Mouse (Mus musculus): ENCODE data around the gene Ncbp1. TPM values are rescaled to one million over a fixed set of nuclear protein-coding genes. Genes with fewer than 3 reads are reported as not detected.
"Not testable (repeated sequence)": the region's sequence is repeated elsewhere in the genome, so short reads cannot be mapped to it uniquely, and the experiment has no call there.

Ncbp1 gene
- polyA plus RNA-seq, 1 experiment = not detected

DNA sequence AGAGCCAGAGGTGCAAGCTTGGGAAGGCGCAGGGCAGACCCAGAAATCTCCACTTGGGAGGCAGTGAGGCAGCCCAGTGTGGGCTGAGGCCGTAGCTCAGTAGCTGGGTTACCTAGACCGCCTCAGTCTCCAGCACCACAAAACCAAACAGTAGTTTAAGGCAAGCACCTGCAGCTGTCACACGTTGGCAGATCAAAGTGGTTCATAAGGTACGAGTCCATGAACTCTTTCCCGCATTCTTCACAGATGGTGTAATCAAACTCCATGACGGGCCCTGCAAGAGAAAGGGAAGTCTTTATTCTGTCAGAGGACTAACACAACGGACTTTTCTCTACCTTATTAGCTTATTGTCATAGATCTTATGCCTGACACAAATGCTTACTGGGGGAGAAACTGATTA, 47.0 kb downstream of the Ncbp1 start:
- Histone ChIP-seq H3K27ac (ENCODE audit: insufficient read depth, low read depth, low read length) (no peak overlapping the region), H3K4me1 (ENCODE audit: control insufficient read depth, insufficient read depth, low read length) (no peaks in the 10 kb centered on the region), H3K4me3 (ENCODE audit: insufficient read depth, low read depth, low read length) (no peak overlapping the region)
- 72% methylated on average over 8 of the region's 8 CpGs for WGBS
- no peak for TF ChIP-seq POLR2A (IDR thresholded peaks at IDR 0.05; ENCODE audit: insufficient read depth, low read depth, low read length)
- TF ChIP-seq CTCF (IDR thresholded peaks at IDR 0.05; ENCODE audit: insufficient read depth, low read depth, low read length) = no peak

DNA sequence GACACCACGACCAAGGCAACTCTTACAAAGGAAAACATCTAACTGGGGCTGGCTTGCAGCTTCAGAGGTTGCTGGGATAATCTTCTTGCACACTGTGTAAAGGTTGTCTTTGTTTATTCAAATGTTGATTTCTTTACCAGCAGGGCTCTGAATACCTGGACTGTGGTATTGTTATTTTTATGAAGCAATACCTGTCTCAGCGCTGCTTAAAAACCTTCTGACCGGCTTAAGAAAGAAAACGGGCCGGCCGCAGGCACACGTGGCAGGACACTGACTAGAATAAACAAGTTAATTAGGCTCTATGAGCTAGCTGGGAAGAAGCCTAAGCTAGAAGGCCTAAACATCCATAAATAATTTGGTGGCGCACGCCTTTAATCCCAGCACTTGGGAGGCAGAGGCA, 47.5 kb downstream of the Ncbp1 start:
- TF ChIP-seq POLR2A (IDR thresholded peaks at IDR 0.05; ENCODE audit: insufficient read depth, low read depth, low read length) = no peak
- TF ChIP-seq CTCF (IDR thresholded peaks at IDR 0.05; ENCODE audit: insufficient read depth, low read depth, low read length) = no peak
- H3K4me3 ChIP-seq (ENCODE audit: insufficient read depth, low read depth, low read length) = no peak overlapping the region
- WGBS = 68% methylated on average over 9 of the region's 9 CpGs
- H3K4me1 ChIP-seq (ENCODE audit: control insufficient read depth, insufficient read depth, low read length) = no peaks in the 10 kb centered on the region
- no peak overlapping the region for H3K27ac ChIP-seq (ENCODE audit: insufficient read depth, low read depth, low read length)

GRCm38 (mm10) chr4:46186466-46186865, 48.1 kb downstream of the Ncbp1 start:
- WGBS = 64% methylated on average over 3 of the region's 3 CpGs
- no peak for TF ChIP-seq CTCF (IDR thresholded peaks at IDR 0.05; ENCODE audit: insufficient read depth, low read depth, low read length)
- no peak for TF ChIP-seq POLR2A (IDR thresholded peaks at IDR 0.05; ENCODE audit: insufficient read depth, low read depth, low read length)
- no peaks in the 10 kb centered on the region for H3K4me1 ChIP-seq (ENCODE audit: control insufficient read depth, insufficient read depth, low read length)

DNA sequence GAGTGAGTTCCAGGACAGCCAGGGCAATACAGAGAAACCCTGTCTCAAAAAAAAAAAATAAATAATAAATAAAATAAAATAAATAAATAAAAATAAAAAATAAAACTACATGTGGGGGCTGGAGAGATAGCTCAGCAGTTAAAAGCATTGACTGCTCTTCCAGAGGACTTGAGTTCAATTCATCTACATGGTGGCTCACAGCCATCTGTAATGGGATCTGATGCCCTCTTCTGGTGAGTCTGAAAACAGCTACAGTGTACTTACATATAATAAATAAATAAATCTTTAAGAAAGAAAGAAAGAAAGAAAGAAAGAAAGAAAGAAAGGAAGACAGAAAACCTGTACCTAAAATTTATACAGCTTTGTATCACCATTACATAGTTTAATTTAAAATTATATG, 53.6 kb downstream of the Ncbp1 start:
- H3K4me3 ChIP-seq (ENCODE audit: insufficient read depth, low read depth, low read length); H3K27ac ChIP-seq (ENCODE audit: insufficient read depth, low read depth, low read length): not testable (repeated sequence)
- peaks cover 11% of the 10 kb centered on the region for H3K4me1 ChIP-seq (ENCODE audit: control insufficient read depth, insufficient read depth, low read length)

More at GRCm38 (mm10) chr4:46186466-46186865, 48.1 kb downstream of the Ncbp1 start:
- H3K27ac ChIP-seq (ENCODE audit: insufficient read depth, low read depth, low read length) = no peak overlapping the region
- H3K4me3 ChIP-seq (ENCODE audit: insufficient read depth, low read depth, low read length) = no peak overlapping the region

DNA sequence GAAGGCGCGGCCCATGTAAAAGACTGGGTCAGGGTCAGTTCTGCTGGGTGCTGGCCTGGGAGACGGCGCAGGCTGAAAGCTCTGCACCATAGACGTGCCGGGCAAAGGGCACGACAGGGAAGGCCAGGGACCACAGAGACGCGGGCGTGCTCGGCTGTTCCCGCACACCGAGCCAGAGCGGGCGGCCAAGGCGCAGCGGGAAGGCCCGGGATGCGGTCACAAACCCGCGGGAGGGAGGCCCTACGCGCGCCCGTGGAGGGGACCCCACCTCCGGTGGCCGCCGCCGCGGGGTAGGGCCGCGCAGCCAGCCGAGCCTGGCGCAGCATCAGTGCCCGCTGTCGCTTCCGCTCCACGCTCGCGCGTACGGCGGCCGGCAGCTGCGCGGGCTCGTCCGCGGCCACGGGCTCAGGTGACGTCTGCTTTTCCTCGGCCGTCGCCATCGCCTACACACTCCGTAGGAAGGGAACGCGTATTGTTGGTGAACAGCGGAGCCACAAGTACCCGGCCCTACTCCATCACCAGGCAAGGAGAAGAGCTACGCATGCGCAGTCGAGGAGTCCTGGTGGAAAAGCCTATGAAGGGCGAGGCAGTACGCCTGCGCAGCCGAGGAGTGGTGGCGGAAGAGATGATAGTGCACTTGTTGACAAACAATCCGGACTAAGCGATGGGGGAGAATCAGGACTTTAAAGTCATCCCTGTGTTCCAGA, 57.5 kb downstream of the Ncbp1 start, which contains the start of gene Xpa:
Xpa (minus strand) TSS at position 531 of the 707 bp plus-strand sequence.
- under 1% methylated on average over 70 of the region's 70 CpGs for WGBS
- H3K27ac ChIP-seq (ENCODE audit: insufficient read depth, low read depth, low read length) = peak within 1 kb of the TSS; percentile 82
- peak within 1 kb of the TSS; percentile 71 for H3K4me3 ChIP-seq (ENCODE audit: insufficient read depth, low read depth, low read length)
- H3K4me1 ChIP-seq (ENCODE audit: control insufficient read depth, insufficient read depth, low read length) = peaks cover 11% of the 10 kb centered on the region
- TF ChIP-seq POLR2A (IDR thresholded peaks at IDR 0.05; ENCODE audit: insufficient read depth, low read depth, low read length) (peak; percentile 78), CTCF (IDR thresholded peaks at IDR 0.05; ENCODE audit: insufficient read depth, low read depth, low read length) (no peak)

GRCm38 (mm10) chr4:46196513-46196912, 58.1 kb downstream of the Ncbp1 start:
- TF ChIP-seq POLR2A (IDR thresholded peaks at IDR 0.05; ENCODE audit: insufficient read depth, low read depth, low read length) (no peak), CTCF (IDR thresholded peaks at IDR 0.05; ENCODE audit: insufficient read depth, low read depth, low read length) (no peak)
- H3K4me1 ChIP-seq (ENCODE audit: control insufficient read depth, insufficient read depth, low read length) = peaks cover 11% of the 10 kb centered on the region
- 7% methylated on average over 6 of the region's 6 CpGs for WGBS
- peak overlapping the region; percentile 82 for H3K27ac ChIP-seq (ENCODE audit: insufficient read depth, low read depth, low read length)
- peak overlapping the region; percentile 71 for H3K4me3 ChIP-seq (ENCODE audit: insufficient read depth, low read depth, low read length)

DNA sequence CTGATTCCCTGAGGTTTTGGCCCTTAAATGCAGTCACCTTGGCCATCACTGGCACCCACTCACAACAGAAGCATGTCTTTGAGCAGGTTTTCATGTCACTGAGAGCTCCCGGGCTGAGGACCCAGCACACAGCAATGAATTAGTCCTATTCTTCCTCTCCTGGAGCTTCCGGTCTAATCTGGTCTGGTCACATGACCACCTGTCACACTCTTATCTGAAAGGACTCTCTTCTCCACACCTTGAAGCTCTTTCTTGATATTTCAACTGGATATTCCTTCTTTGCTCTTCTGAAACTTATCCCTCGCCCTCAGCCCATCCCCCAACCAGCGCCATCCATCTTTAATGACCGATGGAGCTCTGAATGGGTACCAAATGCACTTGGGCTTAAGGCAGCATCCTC, 59.7 kb downstream of the Ncbp1 start:
- Histone ChIP-seq H3K4me1 (ENCODE audit: control insufficient read depth, insufficient read depth, low read length) (peaks cover 16% of the 10 kb centered on the region), H3K4me3 (ENCODE audit: insufficient read depth, low read depth, low read length) (no peak overlapping the region), H3K27ac (ENCODE audit: insufficient read depth, low read depth, low read length) (no peak overlapping the region)
- WGBS = 64% methylated on average over 5 of the region's 5 CpGs
- TF ChIP-seq POLR2A (IDR thresholded peaks at IDR 0.05; ENCODE audit: insufficient read depth, low read depth, low read length) = no peak
- TF ChIP-seq CTCF (IDR thresholded peaks at IDR 0.05; ENCODE audit: insufficient read depth, low read depth, low read length) = no peak

GRCm38 (mm10) chr4:46201834-46202561, 63.6 kb downstream of the Ncbp1 start:
- no peak for TF ChIP-seq CTCF (IDR thresholded peaks at IDR 0.05; ENCODE audit: insufficient read depth, low read depth, low read length)
- TF ChIP-seq POLR2A (IDR thresholded peaks at IDR 0.05; ENCODE audit: insufficient read depth, low read depth, low read length) = no peak
- H3K27ac ChIP-seq (ENCODE audit: insufficient read depth, low read depth, low read length) = no peak overlapping the region
- H3K4me1 ChIP-seq (ENCODE audit: control insufficient read depth, insufficient read depth, low read length) = peaks cover 5% of the 10 kb centered on the region
- 9% methylated on average over 7 of the region's 7 CpGs for WGBS
- H3K4me3 ChIP-seq (ENCODE audit: insufficient read depth, low read depth, low read length) = no peak overlapping the region

DNA sequence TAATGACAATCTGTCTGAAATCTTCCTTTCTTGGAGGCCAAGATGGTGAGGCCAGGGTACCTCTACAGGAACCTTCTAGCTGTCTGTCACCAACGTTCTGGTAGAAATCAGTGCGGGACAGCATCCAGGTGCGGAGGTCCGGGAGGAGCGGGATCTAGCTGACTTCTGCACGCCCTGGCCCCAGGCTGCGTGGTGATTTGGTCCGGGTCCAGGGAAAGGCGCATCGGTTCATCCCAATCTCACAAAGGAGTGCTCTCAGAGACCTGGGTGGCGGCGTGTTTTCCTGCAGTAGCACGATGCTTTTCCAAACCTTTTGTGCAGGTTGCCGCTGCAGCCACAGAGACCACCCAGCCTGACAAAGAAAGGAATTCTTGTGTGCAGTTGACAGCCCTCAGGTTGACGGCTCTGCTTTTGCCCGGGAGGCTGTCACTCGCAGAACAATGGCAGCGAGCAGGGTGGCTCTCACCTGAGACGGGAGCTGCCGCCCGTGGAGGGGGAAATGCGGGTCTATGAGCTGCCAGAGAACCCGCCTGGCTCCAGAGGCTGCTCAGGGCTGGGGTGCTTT, 64.2 kb downstream of the Ncbp1 start:
- 6% methylated on average over 23 of the region's 23 CpGs for WGBS
- H3K4me3 ChIP-seq (ENCODE audit: insufficient read depth, low read depth, low read length) = peak overlapping the region; percentile 14; the same call in 1 of the 2 replicates
- no peak overlapping the region for H3K27ac ChIP-seq (ENCODE audit: insufficient read depth, low read depth, low read length)
- H3K4me1 ChIP-seq (ENCODE audit: control insufficient read depth, insufficient read depth, low read length) = peaks cover 5% of the 10 kb centered on the region
- TF ChIP-seq CTCF (IDR thresholded peaks at IDR 0.05; ENCODE audit: insufficient read depth, low read depth, low read length) (no peak), POLR2A (IDR thresholded peaks at IDR 0.05; ENCODE audit: insufficient read depth, low read depth, low read length) (no peak)

Data from olfactory bulb, adult 2 months (tissue).